Mouse (Mus musculus): Measurements from ENCODE around the gene Msto1. TPM values are rescaled to one million over a fixed set of nuclear protein-coding genes. Genes with fewer than 3 reads are reported as not detected.

Gene Msto1
- polyA plus RNA-seq, 1 experiment from 2014 or later: 9.9 TPM

DNA sequence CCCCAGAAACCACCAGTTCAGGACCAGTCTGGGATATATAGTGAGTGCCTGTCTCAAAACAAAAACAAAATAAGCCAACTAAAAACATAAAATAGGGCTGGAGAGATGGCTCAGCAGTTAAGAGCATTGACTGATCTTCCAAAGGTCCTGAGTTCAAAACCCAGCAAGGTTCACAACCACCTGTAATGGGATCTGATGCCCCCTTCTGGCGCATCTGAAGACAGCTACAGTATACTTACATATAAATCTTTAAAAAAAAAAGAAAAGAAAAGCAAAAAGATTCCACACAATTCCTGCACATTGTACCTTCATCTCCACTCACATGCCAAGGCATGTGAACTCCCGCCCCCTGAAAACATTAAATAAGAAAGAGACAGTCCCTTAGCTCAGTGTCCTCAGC is 11.9 kb upstream of the Msto1 start:
- ATAC-seq: no peak
- H3K27me3 ChIP-seq (ENCODE audit: insufficient read depth, low read length): no peaks in the 10 kb centered on the region
- 89% methylated on average over 2 of the region's 2 CpGs for WGBS (ENCODE audit: insufficient replicate concordance)
- H3K9ac ChIP-seq (replicated peaks): no peak overlapping the region
- no peak overlapping the region for H3K4me3 ChIP-seq (ENCODE audit: low read depth, low read length)
- no peaks in the 10 kb centered on the region for H3K4me1 ChIP-seq (ENCODE audit: insufficient read depth)
- no peak overlapping the region for H3K4me2 ChIP-seq (ENCODE audit: low read depth, low read length)
- peaks cover 61% of the 10 kb centered on the region for H3K36me3 ChIP-seq (replicated peaks; ENCODE audit: insufficient read depth, low read length)
- H3K9me3 ChIP-seq (ENCODE audit: low read length): no peaks in the 10 kb centered on the region
- DNase-seq: no peak
- H3K27ac ChIP-seq (ENCODE audit: low read depth): no peak overlapping the region
- TF ChIP-seq EP300 (IDR thresholded peaks at IDR 0.05; ENCODE audit: low read depth) (no peak), CTCF (IDR thresholded peaks at IDR 0.05; ENCODE audit: low read depth) (peak; percentile 12; the same call in 1 of the 2 replicates)

GRCm38 (mm10) chr3:88923989-88924591 is 10.3 kb upstream of the Msto1 start:
- Histone ChIP-seq H3K9me3 (ENCODE audit: low read length) (no peaks in the 10 kb centered on the region), H3K4me3 (ENCODE audit: low read depth, low read length) (no peak overlapping the region), H3K4me1 (ENCODE audit: insufficient read depth) (no peaks in the 10 kb centered on the region), H3K36me3 (replicated peaks; ENCODE audit: insufficient read depth, low read length) (peaks cover 50% of the 10 kb centered on the region), H3K4me2 (ENCODE audit: low read depth, low read length) (no peak overlapping the region), H3K27ac (ENCODE audit: low read depth) (no peak overlapping the region), H3K9ac (replicated peaks) (no peak overlapping the region), H3K27me3 (ENCODE audit: insufficient read depth, low read length) (no peaks in the 10 kb centered on the region)
- 60% methylated on average over 8 of the region's 8 CpGs for WGBS (ENCODE audit: insufficient replicate concordance)
- DNase-seq (no peak), ATAC-seq (peak; percentile 48)
- TF ChIP-seq EP300 (IDR thresholded peaks at IDR 0.05; ENCODE audit: low read depth): no peak

GRCm38 (mm10) chr3:88921411-88921810 is 7.6 kb upstream of the Msto1 start:
- 93% methylated on average over 9 of the region's 9 CpGs for WGBS (ENCODE audit: insufficient replicate concordance)
- ATAC-seq: no peak
- Histone ChIP-seq H3K27ac (ENCODE audit: low read depth) (no peak overlapping the region), H3K9ac (replicated peaks) (no peak overlapping the region), H3K36me3 (replicated peaks; ENCODE audit: insufficient read depth, low read length) (peaks cover 26% of the 10 kb centered on the region), H3K4me2 (ENCODE audit: low read depth, low read length) (no peak overlapping the region), H3K9me3 (ENCODE audit: low read length) (no peaks in the 10 kb centered on the region), H3K27me3 (ENCODE audit: insufficient read depth, low read length) (no peaks in the 10 kb centered on the region), H3K4me1 (ENCODE audit: insufficient read depth) (no peaks in the 10 kb centered on the region), H3K4me3 (ENCODE audit: low read depth, low read length) (no peak overlapping the region)
- TF ChIP-seq EP300 (IDR thresholded peaks at IDR 0.05; ENCODE audit: low read depth) (no peak), CTCF (IDR thresholded peaks at IDR 0.05; ENCODE audit: low read depth) (no peak)
- DNase-seq: no peak

DNA sequence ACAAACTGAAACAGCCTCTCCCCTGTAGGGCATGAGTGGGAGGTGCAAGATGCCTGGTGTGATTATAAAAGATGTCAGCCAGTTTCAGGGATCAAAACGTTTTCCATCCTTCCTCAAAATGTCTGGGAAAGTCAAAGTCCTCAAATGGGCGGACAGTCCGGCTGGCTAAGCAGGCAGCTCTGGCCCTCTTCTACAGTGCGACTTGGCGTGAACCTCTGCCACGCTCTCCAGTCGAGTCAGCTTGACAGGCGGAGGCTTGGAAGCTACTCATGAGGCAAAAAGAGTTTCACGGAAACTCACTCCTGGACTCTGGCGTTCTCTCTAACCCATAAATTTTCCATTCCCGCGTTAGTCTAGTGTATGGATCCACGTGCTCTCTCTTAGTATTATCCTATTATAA is 5.2 kb upstream of the Msto1 start:
- H3K4me1 ChIP-seq (ENCODE audit: insufficient read depth): peaks cover 7% of the 10 kb centered on the region
- no peak for TF ChIP-seq CTCF (IDR thresholded peaks at IDR 0.05; ENCODE audit: low read depth)
- no peak for TF ChIP-seq EP300 (IDR thresholded peaks at IDR 0.05; ENCODE audit: low read depth)
- no peak for DNase-seq
- no peaks in the 10 kb centered on the region for H3K9me3 ChIP-seq (ENCODE audit: low read length)
- no peak overlapping the region for H3K4me2 ChIP-seq (ENCODE audit: low read depth, low read length)
- H3K9ac ChIP-seq (replicated peaks): no peak overlapping the region
- H3K27me3 ChIP-seq (ENCODE audit: insufficient read depth, low read length): no peaks in the 10 kb centered on the region
- ATAC-seq: no peak
- no peak overlapping the region for H3K4me3 ChIP-seq (ENCODE audit: low read depth, low read length)
- H3K36me3 ChIP-seq (replicated peaks; ENCODE audit: insufficient read depth, low read length): peaks cover 7% of the 10 kb centered on the region
- H3K27ac ChIP-seq (ENCODE audit: low read depth): no peak overlapping the region
- WGBS (ENCODE audit: insufficient replicate concordance): 80% methylated on average over 13 of the region's 13 CpGs

DNA sequence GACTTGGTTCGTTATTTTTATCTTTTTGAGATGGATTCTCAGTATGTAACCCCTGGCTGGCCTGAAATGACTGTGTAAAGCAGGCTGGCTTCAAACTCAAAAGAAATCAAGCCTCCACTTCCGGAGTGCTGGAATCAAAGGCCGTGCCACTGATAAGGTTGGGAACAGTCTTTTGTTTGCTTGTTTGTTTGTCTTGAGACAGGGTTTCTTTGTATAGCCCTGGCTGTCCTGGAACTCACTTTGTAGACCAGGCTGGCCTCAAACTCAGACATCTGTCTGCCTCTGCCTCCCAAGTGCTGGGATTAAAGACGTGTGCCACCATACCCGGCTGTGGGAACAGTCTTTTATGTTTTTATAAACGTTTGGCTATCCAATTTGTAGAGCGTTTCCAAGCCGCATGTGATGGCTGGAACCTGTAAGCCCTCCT is 598 bp upstream of the Msto1 start:
- no peak for DNase-seq
- Histone ChIP-seq H3K27me3 (ENCODE audit: insufficient read depth, low read length) (no peaks in the 10 kb centered on the region), H3K9me3 (ENCODE audit: low read length) (no peaks in the 10 kb centered on the region), H3K4me2 (ENCODE audit: low read depth, low read length) (peak overlapping the region; percentile 99), H3K36me3 (replicated peaks; ENCODE audit: insufficient read depth, low read length) (peaks cover 11% of the 10 kb centered on the region), H3K27ac (ENCODE audit: low read depth) (peak overlapping the region; percentile 86), H3K4me1 (ENCODE audit: insufficient read depth) (peaks cover 17% of the 10 kb centered on the region), H3K4me3 (ENCODE audit: low read depth, low read length) (peak overlapping the region; percentile 79), H3K9ac (replicated peaks) (peak overlapping the region; percentile 76)
- peak; percentile 9; the same call in 1 of the 2 replicates for ATAC-seq
- no peak for TF ChIP-seq CTCF (IDR thresholded peaks at IDR 0.05; ENCODE audit: low read depth)
- 22% methylated on average over 8 of the region's 8 CpGs for WGBS (ENCODE audit: insufficient replicate concordance)

GRCm38 (mm10) chr3:88912585-88912984 is 1.2 kb downstream of the Msto1 start:
- Histone ChIP-seq H3K9ac (replicated peaks) (no peak overlapping the region), H3K4me3 (ENCODE audit: low read depth, low read length) (no peak overlapping the region), H3K4me2 (ENCODE audit: low read depth, low read length) (peak overlapping the region; percentile 99; the same call in 1 of the 2 replicates), H3K27me3 (ENCODE audit: insufficient read depth, low read length) (no peaks in the 10 kb centered on the region), H3K27ac (ENCODE audit: low read depth) (no peak overlapping the region), H3K4me1 (ENCODE audit: insufficient read depth) (peaks cover 17% of the 10 kb centered on the region), H3K36me3 (replicated peaks; ENCODE audit: insufficient read depth, low read length) (peaks cover 27% of the 10 kb centered on the region), H3K9me3 (ENCODE audit: low read length) (no peaks in the 10 kb centered on the region)
- WGBS (ENCODE audit: insufficient replicate concordance): 84% methylated on average over 7 of the region's 7 CpGs
- no peak for ATAC-seq
- DNase-seq: no peak
- no peak for TF ChIP-seq CTCF (IDR thresholded peaks at IDR 0.05; ENCODE audit: low read depth)
- TF ChIP-seq EP300 (IDR thresholded peaks at IDR 0.05; ENCODE audit: low read depth): no peak
